Mouse (Mus musculus) bone marrow, adult 2 months (tissue): ENCODE data around the gene Igsf21. TPM values are rescaled to one million over a fixed set of nuclear protein-coding genes. Genes with fewer than 3 reads are reported as not detected.

Experiments used
- H3K27ac ChIP-seq: fragments of 200-500 bp; 2 replicates; pipeline ENCODE4 v1.5.1; 2012; ENCODE audit warnings: low read depth, mild to moderate bottlenecking, control low read depth, inconsistent platforms, low read length; ENCODE audit not compliant: control insufficient read depth, poor library complexity, insufficient read depth
- H3K4me1 ChIP-seq: fragments of 200-500 bp; 2 replicates; pipeline ENCODE4 v1.6.1; 2011; ENCODE audit warnings: low read length; ENCODE audit not compliant: control insufficient read depth, insufficient read depth
- H3K4me3 ChIP-seq: fragments of 200-500 bp; replicated peaks from 2 replicates; pipeline ENCODE3; 2011; ENCODE audit warnings: mild to moderate bottlenecking, low read depth, low read length, control low read depth; ENCODE audit not compliant: control insufficient read depth
- CTCF ChIP-seq: fragments of 200-500 bp; IDR thresholded peaks from 2 replicates; pipeline ENCODE4 v1.5.1; 2011; ENCODE audit warnings: low read length, control low read depth; ENCODE audit not compliant: control insufficient read depth, insufficient read depth
- POLR2A ChIP-seq: fragments of 200-500 bp; IDR thresholded peaks from 2 replicates; pipeline ENCODE4 v1.6.1; 2011; ENCODE audit warnings: low read depth, mild to moderate bottlenecking, control low read depth, low read length, borderline replicate concordance; ENCODE audit not compliant: control insufficient read depth
- WGBS: fragments of 180-500 bp; shearing (Covaris S2); methylation state at CpG from one replicate; pipeline ENCODE4 v1.1.7; 2018; 5-methylcytosine and 5-hydroxymethylcytosine counted together
- polyA plus RNA-seq: library from polyadenylated mRNA; stranded (reverse); fragments of >200 nt; gene quantifications from 2 replicates; pipeline ENCODE4 v1.2.4, GENCODE M21; 2011; ENCODE audit warnings: low replicate concordance; ENCODE audit not compliant: missing spikeins, insufficient read depth, insufficient read length

Gene Igsf21
- polyA plus RNA-seq, 1 experiment: not detected

DNA sequence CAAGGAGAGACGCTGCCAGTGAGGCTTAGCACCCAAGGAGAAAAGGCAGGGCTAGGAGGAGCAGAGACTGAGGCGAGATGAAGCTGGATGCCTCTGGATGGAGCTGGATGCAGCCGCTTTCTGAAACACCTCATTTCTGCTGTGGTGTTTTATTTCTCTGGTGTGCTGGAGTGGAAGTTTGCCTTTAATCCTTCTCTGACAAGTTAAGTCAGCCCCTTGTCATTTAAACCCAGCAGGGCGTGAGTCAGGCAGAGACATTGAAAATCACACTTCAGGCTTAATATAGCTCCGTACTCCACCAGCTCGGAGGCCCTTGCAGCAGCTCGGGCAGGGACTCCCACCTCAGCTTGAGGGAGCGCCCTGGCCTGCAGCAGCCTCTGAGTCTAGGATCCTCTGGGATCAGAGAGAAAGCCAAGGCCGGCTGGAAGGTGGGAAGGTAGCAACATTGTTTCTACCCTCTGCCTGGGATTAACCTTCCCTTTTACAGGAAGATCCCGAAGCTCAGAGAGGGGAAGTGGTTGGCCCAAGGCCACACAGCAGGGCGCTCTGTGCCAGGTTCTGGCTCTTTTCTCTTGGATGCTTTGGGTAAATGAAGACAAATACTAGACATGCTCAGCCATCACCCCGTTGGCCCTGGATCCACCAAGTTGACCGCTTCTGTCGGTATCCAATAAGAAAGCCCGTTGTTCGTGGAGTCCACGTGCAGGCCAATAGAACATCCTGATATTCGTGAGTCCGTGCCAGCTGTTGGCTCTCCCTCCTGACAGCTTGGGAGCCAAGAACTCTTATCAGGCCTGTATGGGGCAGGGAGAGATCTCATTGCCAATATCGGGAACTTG lies 98.5 kb downstream of the Igsf21 start:
- 71% methylated on average over 20 of the region's 20 CpGs for WGBS
- TF ChIP-seq POLR2A: no peak
- TF ChIP-seq CTCF: no peak
- no peak overlapping the region for H3K27ac ChIP-seq
- no peaks in the 10 kb centered on the region for H3K4me1 ChIP-seq
- H3K4me3 ChIP-seq: no peak overlapping the region

DNA sequence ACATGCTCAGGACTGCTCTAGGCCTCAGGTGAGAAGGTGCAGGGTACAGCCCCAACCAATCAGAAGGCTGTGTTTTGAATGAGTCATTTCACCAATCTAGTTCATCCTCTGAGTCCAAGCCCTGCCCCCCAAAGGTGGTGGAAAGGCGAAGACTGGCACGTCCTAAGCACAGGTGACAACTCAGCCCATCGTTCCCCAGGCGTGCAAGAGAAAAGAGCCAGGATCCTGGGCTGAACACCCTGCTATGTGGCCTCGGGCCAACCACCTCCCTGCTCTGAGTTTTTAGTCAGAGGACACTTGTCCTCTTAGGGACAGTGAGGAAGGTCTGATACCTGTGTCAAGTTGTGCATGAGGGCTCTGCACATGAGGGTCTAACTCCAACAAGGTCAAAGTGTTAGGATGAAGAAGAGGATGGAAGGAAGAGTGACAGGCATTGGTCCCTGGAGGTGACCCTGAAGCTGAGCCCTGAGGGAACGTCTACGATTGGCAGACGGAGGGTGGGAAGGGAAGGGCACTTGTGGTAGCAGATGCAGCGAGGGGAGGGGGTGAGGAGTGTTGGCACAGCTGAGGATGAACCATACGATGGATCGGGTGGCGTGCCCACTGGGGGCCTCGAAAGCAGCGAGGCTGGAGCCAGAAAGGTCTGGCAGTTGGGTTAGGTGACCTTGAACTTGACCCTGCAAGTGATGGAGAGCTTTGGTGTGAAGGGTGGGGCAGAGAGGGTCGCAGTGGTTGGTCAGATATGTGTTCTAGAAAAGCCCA lies 99.3 kb downstream of the Igsf21 start:
- 78% methylated on average over 15 of the region's 15 CpGs for WGBS
- H3K4me3 ChIP-seq: no peak overlapping the region

DNA sequence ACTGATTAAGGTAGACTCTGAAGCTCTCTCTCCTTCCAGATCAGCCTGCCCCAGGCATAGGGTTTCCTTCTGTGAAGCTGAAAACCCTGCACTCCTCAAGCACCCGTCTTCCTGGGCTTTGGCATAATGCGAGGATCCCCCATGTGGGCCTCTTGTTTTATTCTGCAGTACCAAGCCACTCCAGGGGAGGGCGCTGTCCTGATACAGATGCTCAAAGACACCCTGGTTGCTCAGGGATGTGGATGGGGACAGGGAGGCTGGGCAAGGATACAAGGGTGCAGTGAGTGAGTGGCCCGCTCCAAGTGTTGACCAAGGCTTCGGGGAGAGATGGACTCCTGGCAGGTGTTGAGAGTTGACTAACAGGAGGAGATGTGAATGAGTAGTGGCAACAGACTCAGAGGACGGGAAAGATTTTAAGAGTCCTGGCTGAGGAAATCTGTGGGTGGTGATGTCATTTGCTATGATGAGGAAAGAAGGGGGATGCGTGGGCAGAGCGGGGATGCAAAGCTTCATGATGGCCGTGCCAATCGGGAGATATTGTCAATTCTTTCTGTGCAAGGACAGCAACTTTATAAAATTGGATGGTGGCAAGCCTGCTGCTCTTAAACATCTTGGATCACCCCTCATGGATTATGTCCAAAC lies 102.6 kb downstream of the Igsf21 start:
- 81% methylated on average over 10 of the region's 10 CpGs for WGBS
- TF ChIP-seq CTCF: no peak
- no peak for TF ChIP-seq POLR2A
- no peak overlapping the region for H3K27ac ChIP-seq

More for the DNA sequence above, 99.3 kb downstream of the Igsf21 start:
- H3K4me1 ChIP-seq: no peaks in the 10 kb centered on the region
- TF ChIP-seq POLR2A: no peak
- no peak for TF ChIP-seq CTCF
- no peak overlapping the region for H3K27ac ChIP-seq

DNA sequence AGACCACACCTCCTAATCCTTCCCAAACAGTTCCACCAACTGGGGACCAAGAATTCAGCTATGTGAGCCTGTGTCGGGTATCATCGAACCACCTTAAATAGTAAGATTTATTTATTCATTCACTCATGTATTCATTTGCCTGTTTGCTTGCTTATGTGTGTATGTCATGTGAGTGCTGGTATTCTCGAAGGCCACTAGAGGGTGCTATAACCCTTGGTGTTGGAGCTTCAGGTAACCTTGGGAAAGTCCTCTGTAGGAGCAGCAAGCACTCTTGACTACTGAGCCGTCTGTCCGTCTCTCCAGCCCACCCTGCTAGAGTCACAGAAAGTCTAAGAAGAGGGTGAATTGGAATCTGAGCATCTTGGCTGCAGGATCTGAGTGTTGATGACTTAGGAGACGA lies 103.4 kb downstream of the Igsf21 start:
- WGBS: 82% methylated on average over 6 of the region's 6 CpGs
- H3K4me1 ChIP-seq: no peaks in the 10 kb centered on the region
- TF ChIP-seq POLR2A: no peak
- no peak for TF ChIP-seq CTCF
- no peak overlapping the region for H3K4me3 ChIP-seq
- H3K27ac ChIP-seq: no peak overlapping the region

More for the DNA sequence above, 102.6 kb downstream of the Igsf21 start:
- Histone ChIP-seq H3K4me3 (no peak overlapping the region), H3K4me1 (no peaks in the 10 kb centered on the region)

DNA sequence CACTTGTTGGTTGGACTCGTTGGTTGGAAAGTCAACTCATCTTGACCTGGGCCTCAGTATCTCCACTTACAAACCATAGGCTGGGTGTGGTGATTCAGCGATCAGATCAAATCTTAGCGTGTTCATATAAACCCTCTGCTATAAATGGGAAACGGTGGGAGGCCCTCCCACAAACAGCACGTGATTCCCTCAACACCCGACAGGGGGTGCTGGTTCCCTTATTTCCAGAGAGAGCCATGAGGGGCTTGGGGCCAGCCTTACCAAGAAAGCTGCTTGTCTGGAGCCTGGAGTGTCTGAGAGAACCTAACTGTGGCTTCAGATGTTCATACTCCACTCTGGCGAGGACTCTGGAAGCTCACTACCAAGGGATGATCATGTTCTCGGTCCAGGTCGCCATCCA lies 106.1 kb downstream of the Igsf21 start:
- 63% methylated on average over 9 of the region's 9 CpGs for WGBS
- Histone ChIP-seq H3K27ac (no peak overlapping the region), H3K4me3 (no peak overlapping the region), H3K4me1 (no peaks in the 10 kb centered on the region)
- TF ChIP-seq CTCF (no peak), POLR2A (no peak)

DNA sequence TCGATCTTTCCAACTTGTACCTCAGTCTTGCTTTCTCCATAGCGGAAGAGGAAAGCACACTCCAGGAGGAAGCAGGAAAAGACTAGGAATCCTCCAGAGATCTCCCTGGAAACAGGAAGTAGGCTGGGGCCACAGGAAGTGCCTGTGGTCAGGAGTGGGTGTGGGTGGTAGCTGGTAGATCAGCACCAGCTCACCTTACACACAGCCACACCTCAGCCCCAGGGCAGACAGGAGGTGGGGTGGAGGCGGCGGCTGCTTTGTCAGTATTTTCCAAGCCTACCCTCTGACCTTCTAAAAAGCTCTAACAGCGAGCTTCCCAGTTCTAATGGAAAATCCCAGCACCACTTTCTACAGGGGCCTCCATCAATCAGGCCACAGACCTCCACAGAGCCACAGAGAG lies 107.7 kb downstream of the Igsf21 start:
- Histone ChIP-seq H3K27ac (no peak overlapping the region), H3K4me1 (no peaks in the 10 kb centered on the region), H3K4me3 (no peak overlapping the region)
- TF ChIP-seq CTCF (no peak), POLR2A (no peak)
- 45% methylated on average over 5 of the region's 5 CpGs for WGBS

DNA sequence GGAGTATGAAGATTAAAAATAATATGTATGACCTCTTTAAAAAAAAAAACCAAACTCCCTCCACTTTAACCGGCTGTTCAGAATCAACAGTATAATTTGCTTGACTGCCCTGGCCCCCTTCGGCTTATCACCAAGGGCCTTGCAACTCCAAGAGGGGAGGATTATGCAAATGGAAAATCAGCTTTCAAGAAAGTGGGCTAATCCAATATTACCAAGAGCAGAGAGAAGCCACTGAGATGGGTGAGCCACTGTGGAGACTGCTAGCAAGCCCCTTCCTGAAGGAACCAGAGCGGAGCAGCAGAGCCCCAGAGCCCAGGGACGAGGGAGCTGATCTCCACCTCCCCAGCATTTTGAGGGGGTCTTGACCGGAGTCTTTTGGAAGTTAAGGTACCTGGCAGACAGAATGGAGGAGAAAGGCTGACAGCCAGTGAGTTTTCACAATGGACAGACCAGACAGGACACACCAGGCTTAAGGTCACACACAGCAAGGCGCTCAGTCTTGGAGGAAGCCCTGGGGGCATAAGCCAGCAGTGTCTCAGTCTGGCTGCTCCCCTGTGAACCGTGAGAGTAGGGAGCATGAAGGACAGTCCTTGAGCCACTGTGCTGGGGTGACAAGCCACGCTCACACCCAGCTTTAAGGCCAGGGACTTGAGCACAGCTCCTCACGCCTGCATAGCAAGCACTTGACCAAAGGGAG lies 114.8 kb downstream of the Igsf21 start:
- H3K4me3 ChIP-seq: no peak overlapping the region
- WGBS: 45% methylated on average over 9 of the region's 9 CpGs
- H3K4me1 ChIP-seq: no peaks in the 10 kb centered on the region
- H3K27ac ChIP-seq: no peak overlapping the region
- TF ChIP-seq CTCF (no peak), POLR2A (no peak)

DNA sequence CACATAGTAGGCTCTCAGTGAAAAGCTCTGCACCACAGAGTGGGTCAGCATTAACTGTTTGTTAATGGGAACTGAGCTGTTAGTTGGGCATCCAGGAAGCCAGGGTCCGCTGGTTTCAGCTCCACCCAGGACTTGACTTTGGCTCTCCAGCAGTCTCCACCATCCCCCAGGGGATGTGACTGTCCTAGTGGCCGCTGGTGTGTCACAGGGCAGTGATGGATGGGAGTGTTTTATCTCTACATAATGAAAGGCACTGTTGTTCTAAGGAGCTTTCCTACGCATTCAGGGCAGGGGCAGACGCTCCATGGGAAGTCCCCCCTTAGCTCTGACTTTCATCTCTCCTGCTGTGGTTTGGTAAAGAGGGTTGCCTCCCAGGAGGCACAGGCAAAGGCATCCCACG lies 115.4 kb downstream of the Igsf21 start:
- TF ChIP-seq CTCF (no peak), POLR2A (no peak)
- Histone ChIP-seq H3K4me3 (no peak overlapping the region), H3K27ac (no peak overlapping the region), H3K4me1 (no peaks in the 10 kb centered on the region)
- WGBS: 12% methylated on average over 5 of the region's 5 CpGs
